Mouse (Mus musculus): ENCODE measurements at regions not wholly inside any gene's neighbourhood (a gene's known extent, or its start where the extent isn't known, plus 50 kb on each side); places are given as distances from the start of the nearest gene placed in this dataset.

- no peak for DNase-seq
Observed at GRCm38 (mm10) chr4:95489059-95489458, 68.2 kb upstream of the Fggy start.

GRCm38 (mm10) chr4:95500265-95500664, 57.0 kb upstream of the Fggy start:
- peak; percentile 48 to 57 for DNase-seq

- DNase-seq, result no peak
Observed at GRCm38 (mm10) chr4:95501164-95501563, 56.1 kb upstream of the Fggy start.

GRCm38 (mm10) chr4:95507141-95507945, 50.0 kb upstream of the Fggy start:
- DNase-seq, result no peak

Measured in heart, adult 18-20 months (tissue).